Mouse (Mus musculus): ENCODE measurements around the gene Dhx16. TPM values are rescaled to one million over a fixed set of nuclear protein-coding genes. Genes with fewer than 3 reads are reported as not detected.
"Not testable (repeated sequence)": the region's sequence is repeated elsewhere in the genome, so short reads cannot be mapped to it uniquely, and the experiment has no call there.

Gene Dhx16
- total RNA-seq (2022): 10 to 100 TPM; 18.7 to 20.8 (median 20.1) TPM

- DNase-seq (ENCODE audit: low spot score): peak; percentile 95
Observed at GRCm38 (mm10) chr17:35879245-35880057, at the start of gene Dhx16. TSS of gene Dhx16 (plus strand) at chr17:35879819.

DNA sequence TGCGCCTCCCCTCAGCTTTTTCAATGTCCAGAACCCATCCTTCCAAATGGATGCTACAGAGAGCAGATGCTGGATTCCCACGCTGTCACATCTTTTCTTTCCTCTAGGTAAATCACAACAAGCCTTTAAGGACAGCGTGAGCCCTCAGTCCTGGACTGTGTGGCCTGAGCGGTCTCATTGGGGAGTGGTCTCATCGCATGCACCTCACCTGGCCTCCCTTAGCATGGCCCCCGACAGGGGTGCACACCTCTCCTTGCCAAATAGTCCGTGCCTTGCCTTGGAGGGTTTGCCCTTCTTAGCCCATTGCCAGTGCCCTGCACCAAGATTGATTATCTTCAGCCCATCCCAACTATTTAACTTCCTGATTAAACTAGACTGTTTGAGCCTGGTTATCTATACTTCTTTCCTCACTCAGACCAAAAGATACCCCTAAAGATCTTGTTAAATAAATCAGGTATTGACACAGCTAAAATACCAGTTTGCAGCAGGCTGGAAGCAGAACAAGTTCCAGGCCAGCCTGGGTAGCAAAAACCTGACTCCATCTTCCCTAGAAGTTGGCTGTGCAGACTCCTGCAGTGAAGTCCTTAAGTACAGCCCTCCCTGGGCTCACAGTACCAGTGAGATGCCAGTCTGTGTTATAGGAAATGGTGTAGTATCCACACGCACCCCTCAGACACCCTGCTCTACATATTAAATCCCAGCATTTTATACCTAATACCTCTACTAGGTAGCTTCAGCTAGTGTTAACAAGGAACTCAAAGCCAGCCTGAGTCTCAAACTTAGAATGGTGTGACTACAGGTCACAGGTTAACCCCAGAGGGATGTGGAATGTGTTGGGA, 47.0 kb upstream of the Dhx16 start:
- no peak for DNase-seq (ENCODE audit: low spot score)

GRCm38 (mm10) chr17:35833239-35833751, 46.3 kb upstream of the Dhx16 start:
- DNase-seq (ENCODE audit: low spot score): no peak

DNA sequence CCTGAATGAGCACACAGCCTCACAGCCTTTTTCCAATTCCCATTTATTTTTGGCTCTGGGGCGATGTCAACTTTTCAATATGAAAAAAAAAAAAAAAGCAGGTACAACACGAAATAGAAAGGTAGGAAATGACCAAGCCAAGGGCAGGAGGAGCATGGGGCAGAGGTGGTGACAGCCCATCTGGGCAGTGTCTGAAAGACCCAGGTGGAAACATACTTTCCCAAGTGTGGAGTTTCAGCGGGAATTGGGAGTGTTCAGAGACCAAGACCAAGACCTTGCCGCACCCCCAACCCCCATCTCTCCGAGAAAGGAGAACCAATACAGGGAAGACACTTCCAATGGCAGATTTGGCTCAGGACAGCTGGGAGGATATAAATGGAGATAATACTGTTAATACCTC, 45.7 kb upstream of the Dhx16 start:
- DNase-seq (ENCODE audit: low spot score): no peak

DNA sequence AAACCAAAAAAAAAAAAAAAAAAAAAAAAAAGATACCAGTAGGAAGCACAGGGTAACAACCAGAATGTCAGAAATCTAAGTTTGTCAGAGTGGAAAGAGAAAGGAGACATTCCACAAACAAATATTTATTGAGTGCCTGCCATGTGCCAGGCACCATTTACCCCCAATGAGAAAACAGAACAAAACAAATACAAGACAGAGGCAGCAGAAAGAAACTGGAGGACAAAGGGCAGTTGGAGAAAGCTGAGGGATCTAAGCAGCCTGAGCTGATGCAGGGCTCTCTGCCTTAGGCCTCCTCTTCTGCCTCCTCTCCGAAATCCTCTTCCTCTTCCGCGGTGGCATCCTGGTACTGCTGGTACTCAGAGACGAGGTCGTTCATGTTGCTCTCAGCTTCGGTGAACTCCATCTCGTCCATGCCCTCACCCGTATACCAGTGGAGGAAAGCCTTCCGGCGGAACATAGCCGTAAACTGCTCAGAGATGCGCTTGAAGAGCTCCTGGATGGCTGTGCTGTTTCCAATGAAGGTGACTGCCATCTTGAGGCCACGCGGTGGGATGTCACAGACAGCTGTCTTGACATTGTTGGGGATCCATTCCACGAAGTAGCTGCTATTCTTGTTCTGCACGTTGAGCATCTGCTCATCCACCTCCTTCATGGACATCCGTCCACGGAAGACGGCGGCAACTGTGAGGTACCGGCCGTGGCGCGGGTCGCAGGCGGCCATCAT, 44.8 kb upstream of the Dhx16 start:
- DNase-seq (ENCODE audit: low spot score): no peak

DNA sequence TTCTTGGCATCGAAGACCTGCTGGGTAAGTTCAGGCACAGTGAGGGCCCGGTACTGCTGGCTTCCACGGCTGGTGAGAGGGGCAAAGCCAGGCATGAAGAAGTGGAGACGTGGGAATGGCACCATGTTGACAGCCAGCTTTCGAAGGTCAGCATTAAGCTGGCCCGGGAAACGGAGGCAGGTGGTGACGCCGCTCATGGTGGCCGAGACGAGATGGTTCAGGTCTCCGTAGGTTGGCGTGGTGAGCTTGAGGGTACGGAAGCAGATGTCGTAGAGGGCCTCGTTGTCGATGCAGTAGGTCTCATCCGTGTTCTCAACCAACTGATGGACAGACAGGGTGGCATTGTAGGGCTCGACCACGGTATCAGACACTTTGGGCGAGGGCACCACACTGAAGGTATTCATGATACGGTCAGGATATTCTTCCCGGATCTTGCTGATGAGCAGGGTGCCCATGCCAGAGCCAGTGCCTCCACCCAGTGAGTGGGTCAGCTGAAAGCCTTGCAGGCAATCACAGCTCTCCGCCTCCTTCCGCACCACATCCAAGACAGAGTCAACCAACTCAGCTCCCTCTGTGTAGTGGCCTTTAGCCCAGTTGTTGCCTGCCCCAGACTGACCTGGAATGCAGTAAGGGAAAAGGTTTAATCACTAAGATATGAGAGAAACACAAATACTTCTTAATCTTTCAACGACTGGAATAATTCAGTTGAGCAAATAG, 44.0 kb upstream of the Dhx16 start:
- no peak for DNase-seq (ENCODE audit: low spot score)

GRCm38 (mm10) chr17:35836178-35836965, 43.2 kb upstream of the Dhx16 start:
- DNase-seq (ENCODE audit: low spot score): peak; percentile 89

DNA sequence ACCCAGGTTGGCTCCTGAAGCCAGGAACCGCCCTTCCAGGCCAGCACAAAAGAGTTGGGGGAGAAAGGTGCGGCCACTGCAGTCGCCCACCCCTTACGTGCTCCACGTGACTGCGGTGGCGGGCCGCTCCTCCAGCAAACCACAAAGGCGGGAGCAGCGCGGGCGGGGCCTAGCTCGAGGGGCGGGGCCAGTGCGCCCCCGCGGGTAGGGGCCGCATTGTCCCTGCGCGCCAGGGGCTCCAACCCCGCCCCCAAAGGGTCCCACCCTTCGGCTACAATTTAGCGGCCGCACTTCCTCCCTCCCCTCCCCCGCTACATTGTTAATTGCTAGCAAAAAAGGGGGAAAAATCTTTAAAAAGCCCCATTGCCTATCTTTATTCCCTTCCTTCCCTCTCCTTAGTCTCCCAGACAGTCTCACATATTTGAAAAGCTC, 42.6 kb upstream of the Dhx16 start:
- peak; percentile 86 for DNase-seq (ENCODE audit: low spot score)

- no peak for DNase-seq (ENCODE audit: low spot score)
Observed at GRCm38 (mm10) chr17:35837487-35837886, 42.1 kb upstream of the Dhx16 start.

- peak; percentile 97 for DNase-seq (ENCODE audit: low spot score)
Observed at GRCm38 (mm10) chr17:35838122-35838544, 41.5 kb upstream of the Dhx16 start, which contains the start of gene Tubb5. TSS of gene Tubb5 (minus strand) at chr17:35838306.

DNA sequence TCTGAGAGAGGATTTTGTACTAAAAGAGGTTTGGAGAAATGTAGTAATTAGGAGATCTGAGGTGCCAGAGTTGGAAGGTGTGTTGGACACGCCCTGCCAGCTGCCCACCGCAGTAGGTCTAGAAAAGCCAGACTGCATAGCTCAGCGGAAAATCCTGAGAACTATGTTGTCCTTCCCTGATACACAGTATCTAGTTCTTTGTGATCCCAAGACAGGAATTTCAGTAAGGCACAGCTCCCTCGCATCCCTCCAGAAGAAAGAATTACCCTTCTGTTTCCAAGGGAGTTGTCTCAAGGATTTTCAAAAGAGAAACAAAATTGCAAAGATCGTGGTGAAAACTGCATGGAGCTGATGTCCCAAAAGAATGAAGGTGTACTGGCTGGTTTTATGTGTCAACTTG, 41.0 kb upstream of the Dhx16 start:
- no peak for DNase-seq (ENCODE audit: low spot score)

GRCm38 (mm10) chr17:35839002-35839401, 40.6 kb upstream of the Dhx16 start:
- not testable (repeated sequence) for DNase-seq (ENCODE audit: low spot score)

DNA sequence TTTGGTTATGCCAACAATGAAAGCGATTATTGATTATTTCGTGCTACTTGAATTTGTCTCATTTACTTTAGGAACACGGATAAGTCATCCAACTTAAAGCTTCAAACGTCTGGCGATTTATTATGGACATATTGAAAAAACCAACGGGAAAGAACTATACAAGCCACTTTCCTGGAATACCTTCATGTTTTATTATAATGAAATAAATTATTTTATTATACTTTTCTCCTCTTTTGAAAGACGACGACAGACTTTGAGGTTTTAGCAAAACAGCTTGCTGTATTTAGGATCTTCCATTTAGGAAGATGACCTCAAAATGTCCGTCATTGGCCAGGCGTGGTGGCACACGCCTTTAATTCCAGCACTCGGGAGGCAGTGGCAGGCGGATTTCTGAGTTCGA, 39.1 kb upstream of the Dhx16 start:
- DNase-seq (ENCODE audit: low spot score): no peak

DNA sequence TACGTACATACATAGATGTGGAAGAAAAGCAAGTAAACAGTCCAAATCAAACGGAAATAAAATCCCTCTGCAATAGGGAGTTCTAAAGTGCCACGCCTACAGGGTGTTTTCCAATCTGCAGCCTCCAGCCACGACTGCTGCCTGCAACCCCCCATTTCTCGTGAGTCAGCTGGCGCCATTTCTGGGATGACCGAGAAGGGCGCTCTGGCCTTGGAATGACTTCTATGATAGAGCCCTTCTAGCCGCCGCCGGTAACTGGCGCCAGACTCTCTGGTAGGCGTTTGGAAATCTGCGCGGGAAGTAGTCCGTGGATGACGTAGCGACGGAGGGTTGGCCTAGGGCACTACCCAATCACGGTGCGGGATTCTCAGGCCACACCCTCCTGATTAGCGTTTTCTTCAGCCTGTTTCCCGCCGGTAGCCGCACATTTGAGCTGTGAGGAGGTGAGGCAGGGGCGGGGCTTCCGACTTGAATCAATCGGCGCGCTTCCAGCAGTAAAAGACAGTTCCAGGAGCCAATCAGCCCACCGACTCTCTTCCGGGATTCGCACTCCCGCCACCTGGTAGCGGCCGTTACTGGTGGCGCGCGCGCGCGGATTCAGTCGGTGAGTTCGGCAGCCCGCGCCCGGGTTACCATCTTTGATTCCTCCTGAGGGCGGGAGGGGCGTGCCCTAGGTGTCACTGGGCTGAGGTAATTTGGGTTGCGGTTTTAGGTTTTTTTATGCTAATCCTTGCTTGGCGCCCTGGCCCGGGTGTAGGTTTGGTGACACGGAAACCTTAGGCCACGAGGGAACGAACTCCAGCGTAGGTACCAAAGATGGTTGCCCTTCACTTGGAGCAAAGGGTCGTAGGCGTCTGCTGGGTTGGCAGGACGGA, 38.3 kb upstream of the Dhx16 start, which contains the start of gene Mdc1:
Gene Mdc1 (plus strand): TSS at position 440 of the 875 bp plus-strand sequence.
- DNase-seq (ENCODE audit: low spot score): peak; percentile 100

GRCm38 (mm10) chr17:35842006-35842405, 37.6 kb upstream of the Dhx16 start:
- no peak for DNase-seq (ENCODE audit: low spot score)

- DNase-seq (ENCODE audit: low spot score): no peak
Observed at GRCm38 (mm10) chr17:35843514-35843913, 36.1 kb upstream of the Dhx16 start.

DNA sequence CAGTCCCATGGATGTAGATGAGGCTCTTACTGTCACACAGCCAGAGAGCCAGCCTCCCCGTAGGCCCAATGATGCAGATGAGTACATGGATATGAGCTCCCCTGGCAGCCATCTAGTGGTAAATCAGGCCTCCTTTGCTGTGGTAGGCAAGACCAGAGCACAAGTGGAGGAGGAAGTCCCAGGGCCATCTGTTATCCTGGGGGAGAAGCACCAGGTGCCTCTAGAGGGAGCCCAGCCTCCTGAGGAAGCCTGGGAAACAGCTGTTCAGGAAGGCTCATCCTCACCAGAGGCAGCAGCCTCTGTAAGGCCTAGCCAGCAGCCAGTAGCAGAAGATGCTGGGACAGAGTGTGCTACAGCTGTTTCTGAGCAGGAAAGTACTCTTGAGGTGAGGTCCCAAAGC, 31.5 kb upstream of the Dhx16 start:
- DNase-seq (ENCODE audit: low spot score): no peak

DNA sequence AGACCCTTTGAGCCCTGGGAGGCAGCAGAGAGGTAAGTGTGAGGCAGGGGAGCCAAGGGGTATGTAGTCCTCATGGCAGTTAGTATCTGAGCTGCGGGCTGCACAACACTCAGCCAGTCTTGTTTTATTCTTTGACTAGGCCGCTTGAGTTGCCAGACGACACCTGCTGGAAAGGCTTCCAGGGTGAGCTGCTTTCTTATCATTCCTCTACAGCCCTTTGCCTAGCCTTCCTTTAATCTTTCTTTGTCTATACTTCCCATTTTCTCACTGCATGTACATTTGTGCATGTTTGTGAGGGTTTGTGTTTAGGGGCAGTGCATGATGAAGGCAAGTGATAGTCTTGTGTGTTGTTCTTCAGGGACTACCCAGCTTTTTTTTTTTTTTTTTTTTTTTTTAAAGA, 28.6 kb upstream of the Dhx16 start:
- no peak for DNase-seq (ENCODE audit: low spot score)

GRCm38 (mm10) chr17:35859371-35859770, 20.2 kb upstream of the Dhx16 start:
- DNase-seq (ENCODE audit: low spot score): no peak

All from heart, adult 8-10 months (tissue).